Mouse (Mus musculus) olfactory bulb, adult 2 months (tissue): Measurements from ENCODE around the gene Otor. TPM values are rescaled to one million over a fixed set of nuclear protein-coding genes. Genes with fewer than 3 reads are reported as not detected.

ENCODE experiments used
- H3K27ac ChIP-seq: fragments of 200-500 bp; 2 replicates; pipeline ENCODE4 v1.5.1; 2012; ENCODE audit warnings: low read depth, low read length; ENCODE audit not compliant: insufficient read depth
- H3K4me1 ChIP-seq: fragments of 200-500 bp; 2 replicates; pipeline ENCODE4 v1.6.1; 2012; ENCODE audit warnings: low read length; ENCODE audit not compliant: control insufficient read depth, insufficient read depth
- H3K4me3 ChIP-seq: fragments of 200-500 bp; 2 replicates; pipeline ENCODE4 v1.5.1; 2012; ENCODE audit warnings: mild to moderate bottlenecking, low read depth, low read length, moderate library complexity; ENCODE audit not compliant: insufficient read depth
- CTCF ChIP-seq: fragments of 200-500 bp; IDR thresholded peaks from 2 replicates; pipeline ENCODE4 v1.5.1; 2012; ENCODE audit warnings: low read depth, mild to moderate bottlenecking, low read length, moderate library complexity; ENCODE audit not compliant: insufficient read depth
- POLR2A ChIP-seq: fragments of 200-500 bp; IDR thresholded peaks from 2 replicates; pipeline ENCODE4 v1.6.1; 2012; ENCODE audit warnings: mild to moderate bottlenecking, low read depth, low read length, moderate library complexity; ENCODE audit not compliant: insufficient read depth
- WGBS: fragments of 180-500 bp; shearing (Covaris S2); methylation state at CpG from one replicate; pipeline ENCODE4 v1.1.7; 2018; 5-methylcytosine and 5-hydroxymethylcytosine counted together
- polyA plus RNA-seq: library from polyadenylated mRNA; stranded (reverse); fragments of >200 nt; gene quantifications from 2 replicates; pipeline ENCODE4 v1.2.4, GENCODE M21; 2012; ENCODE audit warnings: low replicate concordance; ENCODE audit not compliant: missing spikeins, insufficient read depth, insufficient read length

Gene Otor
- not detected in 2 replicates for polyA plus RNA-seq

GRCm38 (mm10) chr2:143078198-143078851 is at the start of gene Otor:
Otor (plus strand) TSS chr2:143078473.
- Histone ChIP-seq H3K4me1 (no peaks in the 10 kb centered on the region), H3K4me3 (no peak within 1 kb of the TSS), H3K27ac (no peak within 1 kb of the TSS)
- no peak for TF ChIP-seq POLR2A
- no peak for TF ChIP-seq CTCF
- 45% methylated on average over 8 of the region's 8 CpGs for WGBS

DNA sequence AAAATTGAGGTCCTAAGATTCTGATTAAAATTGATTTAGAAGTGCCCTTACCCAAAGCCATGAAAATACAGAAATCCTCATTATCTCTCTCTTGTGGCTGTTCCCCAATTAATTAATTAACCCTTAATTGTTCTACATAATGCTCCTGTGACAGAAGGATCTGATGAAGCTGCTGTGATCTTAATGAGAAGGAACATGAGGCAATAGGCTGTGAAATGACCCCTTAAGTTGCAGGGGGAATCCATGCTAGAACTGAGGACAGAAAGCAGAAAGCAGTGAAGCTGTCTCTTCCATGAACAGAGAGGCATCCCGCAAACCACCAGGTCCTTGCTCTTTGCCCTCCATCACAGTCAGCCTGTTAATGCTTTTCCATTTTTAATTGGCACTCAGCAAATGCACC is 47.0 kb upstream of the Otor start:
- WGBS: 86% methylated on average over 1 of the region's 1 CpGs
- no peak overlapping the region for H3K27ac ChIP-seq
- no peak for TF ChIP-seq CTCF
- TF ChIP-seq POLR2A: no peak

DNA sequence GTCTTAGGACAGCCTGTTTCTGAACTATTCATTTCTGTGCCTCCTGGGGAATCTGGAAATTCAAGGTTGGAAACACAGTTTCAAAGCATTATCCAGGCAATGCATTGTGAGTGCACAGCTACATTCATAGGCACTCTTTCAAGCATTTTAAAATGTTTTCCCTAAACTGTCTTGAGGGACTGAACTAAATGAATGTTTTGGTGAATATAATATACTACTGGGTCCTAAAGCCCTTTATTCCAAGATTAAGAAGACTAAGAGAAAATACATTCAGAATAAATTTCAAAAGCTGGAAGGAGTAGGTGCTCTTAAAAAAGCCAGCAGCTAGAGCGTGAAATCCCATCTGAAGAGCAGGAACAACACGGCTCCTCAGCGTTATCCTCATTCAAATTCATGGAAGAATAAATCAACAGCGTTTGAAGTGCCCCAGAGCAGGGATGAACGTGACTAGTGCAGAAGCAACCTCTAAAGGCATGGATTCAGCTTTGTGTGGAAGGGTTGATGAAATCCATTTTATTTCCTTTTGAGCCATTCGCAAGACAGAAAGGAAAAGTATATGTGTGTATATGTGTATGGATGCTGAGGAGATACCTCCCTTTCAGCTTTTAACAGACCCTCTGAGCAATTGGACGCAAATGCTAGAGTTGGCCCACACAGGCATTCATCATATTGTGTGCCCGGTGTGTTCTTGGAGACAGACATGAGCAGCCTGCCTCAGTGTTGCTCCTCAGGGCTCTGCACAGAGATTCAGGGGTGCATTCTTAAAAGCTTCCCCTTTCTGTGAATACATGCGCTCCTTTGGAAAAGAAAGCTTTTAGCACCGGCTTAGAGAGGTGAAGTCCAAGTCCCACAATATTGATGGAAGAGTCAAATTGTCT is 45.7 kb upstream of the Otor start:
- no peak for TF ChIP-seq POLR2A
- TF ChIP-seq CTCF: no peak
- Histone ChIP-seq H3K27ac (no peak overlapping the region), H3K4me3 (no peak overlapping the region), H3K4me1 (no peaks in the 10 kb centered on the region)
- WGBS: 36% methylated on average over 10 of the region's 10 CpGs

More for the DNA sequence above, 47.0 kb upstream of the Otor start:
- H3K4me1 ChIP-seq: no peaks in the 10 kb centered on the region
- no peak overlapping the region for H3K4me3 ChIP-seq

DNA sequence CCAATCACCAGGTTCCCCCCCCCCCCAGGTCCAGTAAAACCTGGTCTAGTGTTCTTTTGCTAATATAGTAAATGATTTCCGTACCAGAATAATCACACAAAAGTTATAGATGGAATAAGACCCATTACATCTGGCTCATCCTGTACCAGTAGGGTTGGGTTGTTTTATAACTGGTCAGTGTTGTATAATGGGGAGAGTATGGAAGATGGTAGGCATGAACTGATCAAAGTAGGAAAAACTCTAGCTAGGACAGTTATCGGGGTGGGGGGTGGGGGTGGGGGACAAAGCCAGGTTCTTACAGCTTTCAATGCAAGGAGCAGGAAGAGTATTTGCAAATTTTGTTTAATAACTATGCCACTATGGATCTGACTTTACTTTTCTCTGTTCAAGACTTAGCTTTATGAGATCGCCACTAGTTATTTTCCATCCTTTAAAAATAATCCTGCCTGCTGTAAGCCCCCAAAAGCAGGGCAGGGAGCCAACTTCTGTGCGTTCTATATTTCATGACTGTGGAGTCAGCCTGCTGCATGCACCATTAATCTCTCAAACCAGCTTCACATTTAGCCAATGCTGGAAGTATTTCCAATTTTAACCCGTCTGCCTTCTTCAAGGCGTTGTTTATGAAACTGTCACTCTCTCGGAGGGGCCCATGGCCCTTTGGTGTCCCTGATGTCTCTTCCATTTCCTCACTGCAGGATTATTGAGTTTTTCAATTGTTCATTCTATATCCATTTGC is 43.8 kb upstream of the Otor start:
- Histone ChIP-seq H3K4me1 (no peaks in the 10 kb centered on the region), H3K4me3 (no peak overlapping the region), H3K27ac (no peak overlapping the region)
- TF ChIP-seq CTCF (no peak), POLR2A (no peak)
- 66% methylated on average over 7 of the region's 7 CpGs for WGBS

GRCm38 (mm10) chr2:143035086-143035593 is 43.1 kb upstream of the Otor start:
- WGBS: 72% methylated on average over 10 of the region's 10 CpGs
- no peaks in the 10 kb centered on the region for H3K4me1 ChIP-seq

DNA sequence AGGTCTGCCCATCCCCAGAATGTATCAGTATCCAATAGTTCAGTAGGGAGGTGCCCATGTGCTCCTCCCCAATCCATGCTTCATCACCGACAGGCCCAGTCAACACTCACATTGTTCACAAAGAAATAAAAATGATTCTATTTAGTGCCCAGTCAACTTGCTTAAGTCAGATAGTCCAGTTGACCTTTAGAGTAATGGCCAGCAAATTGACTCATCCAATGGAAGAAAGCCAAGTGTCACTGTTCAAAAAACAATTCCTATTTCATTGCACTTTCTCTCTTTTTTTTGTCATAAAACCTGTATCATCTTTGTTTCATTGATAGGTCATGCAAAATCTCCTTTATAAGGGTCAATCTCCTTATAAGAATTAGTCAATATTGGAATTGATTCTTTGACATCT is 36.7 kb upstream of the Otor start:
- 92% methylated on average over 1 of the region's 1 CpGs for WGBS
- no peak overlapping the region for H3K27ac ChIP-seq
- no peak overlapping the region for H3K4me3 ChIP-seq
- TF ChIP-seq POLR2A (no peak), CTCF (no peak)
- no peaks in the 10 kb centered on the region for H3K4me1 ChIP-seq

More at GRCm38 (mm10) chr2:143035086-143035593, 43.1 kb upstream of the Otor start:
- TF ChIP-seq POLR2A (no peak), CTCF (no peak)
- no peak overlapping the region for H3K4me3 ChIP-seq
- no peak overlapping the region for H3K27ac ChIP-seq

DNA sequence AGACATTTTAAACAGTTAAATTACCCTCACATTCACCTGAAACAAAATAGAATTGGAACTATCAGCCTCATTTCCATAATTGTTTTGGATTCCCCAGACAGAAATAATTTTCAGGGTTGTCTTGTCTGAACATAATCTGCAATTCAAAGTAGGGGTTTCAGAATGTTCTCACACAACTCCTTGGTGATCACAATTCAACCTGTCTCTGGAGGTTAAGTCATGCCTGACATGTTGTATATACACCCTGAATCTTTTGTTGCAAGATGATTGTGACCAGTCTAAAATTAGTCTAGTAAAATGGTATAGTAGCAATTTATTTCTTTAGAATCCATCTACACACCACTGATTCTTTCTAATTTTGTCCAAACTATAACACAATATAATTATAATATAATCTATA is 23.0 kb upstream of the Otor start:
- Histone ChIP-seq H3K27ac (no peak overlapping the region), H3K4me3 (no peak overlapping the region), H3K4me1 (no peaks in the 10 kb centered on the region)
- TF ChIP-seq POLR2A (no peak), CTCF (no peak)

GRCm38 (mm10) chr2:143056736-143057135 is 21.5 kb upstream of the Otor start:
- Histone ChIP-seq H3K4me1 (no peaks in the 10 kb centered on the region), H3K4me3 (no peak overlapping the region), H3K27ac (no peak overlapping the region)
- WGBS: 65% methylated on average over 5 of the region's 5 CpGs
- no peak for TF ChIP-seq POLR2A
- no peak for TF ChIP-seq CTCF

DNA sequence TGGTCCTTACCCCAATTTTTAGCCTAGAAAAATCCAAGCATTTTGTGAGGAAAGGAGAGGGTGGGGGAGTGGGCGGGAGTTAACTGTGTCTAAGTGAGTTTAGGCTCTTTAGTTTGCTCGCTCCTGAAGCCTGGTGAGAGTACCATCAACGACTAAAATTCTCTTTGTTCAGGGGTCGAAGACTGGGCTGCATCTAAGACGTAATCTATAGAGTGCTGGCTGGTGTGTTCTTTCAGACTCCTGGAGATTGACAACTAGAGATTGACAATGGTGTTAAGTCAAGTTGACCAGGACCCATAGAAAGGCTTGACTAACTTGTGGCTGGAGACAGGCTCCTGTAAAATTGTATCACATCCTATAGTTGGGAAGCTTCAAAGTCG is 15.9 kb upstream of the Otor start:
- TF ChIP-seq POLR2A (no peak), CTCF (no peak)
- Histone ChIP-seq H3K4me1 (no peaks in the 10 kb centered on the region), H3K27ac (no peak overlapping the region), H3K4me3 (peak overlapping the region; percentile 88)
- 37% methylated on average over 6 of the region's 6 CpGs for WGBS
